Mouse (Mus musculus) liver, postnatal 0 days (tissue): ENCODE results near the gene Syn3.

Experiments
- CTCF ChIP-seq: sonication (generic); IDR thresholded peaks from 2 replicates; pipeline ENCODE4 v1.5.1; 2016; ENCODE audit warnings: antibody characterized with exemption, low read depth
- EP300 ChIP-seq: IDR thresholded peaks from 2 replicates; pipeline ENCODE4 v1.6.1; 2016; ENCODE audit warnings: antibody characterized with exemption, low read depth, mild to moderate bottlenecking

DNA sequence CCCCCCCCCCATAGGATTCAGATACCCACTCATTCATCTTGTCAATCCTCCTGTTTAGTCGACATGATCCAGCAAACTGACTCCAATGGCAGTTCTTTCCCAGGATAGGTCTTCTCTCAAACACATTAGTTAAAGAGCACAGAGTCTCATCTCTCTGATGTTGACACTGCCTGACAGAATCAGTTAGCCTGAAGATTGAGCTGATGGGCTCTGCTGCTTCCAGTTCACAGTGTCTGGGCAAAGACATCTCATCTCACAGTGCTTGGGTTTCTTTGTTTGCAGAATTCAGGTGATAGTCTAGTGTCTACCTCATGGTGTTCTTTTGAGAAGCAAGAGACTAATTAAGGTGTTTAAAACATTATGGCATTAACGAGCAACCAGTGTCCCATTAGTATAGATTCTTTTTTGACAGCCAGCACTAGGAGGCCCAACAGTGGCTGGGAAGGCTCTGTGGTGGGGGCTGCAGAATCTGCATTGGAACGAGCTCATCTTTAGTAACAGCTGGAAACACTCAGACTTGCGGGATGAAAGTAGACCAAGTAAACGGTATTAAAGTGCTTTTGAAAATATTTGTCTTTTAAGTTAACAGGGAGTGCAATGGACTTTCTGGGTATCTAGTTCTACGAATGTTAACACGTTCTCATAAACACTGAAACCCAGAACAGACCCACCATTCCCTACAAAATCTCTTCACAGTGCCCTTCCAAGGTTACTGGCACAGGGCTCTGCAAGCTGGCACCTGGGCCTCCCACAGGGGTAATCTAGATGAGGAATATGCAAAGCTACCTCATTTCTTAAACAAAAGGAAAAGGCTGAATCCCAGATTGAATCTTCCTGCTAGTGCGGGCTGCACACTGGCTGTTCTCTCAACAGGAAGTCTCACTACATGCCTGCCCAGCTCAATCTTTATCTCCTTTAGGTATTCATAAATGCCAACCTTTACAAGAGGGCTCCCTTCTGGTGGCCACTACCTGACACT, 24.2 kb downstream of the Syn3 start:
- TF ChIP-seq EP300 (no peak), CTCF (no peak)
